Mouse (Mus musculus): ENCODE results near the gene Mtrex.

The Mtrex gene

GRCm38 (mm10) chr13:112825479-112825878 lies 101.7 kb downstream of the Mtrex start:
- no peak for DNase-seq (ENCODE audit: low spot score in 2 of 2)

GRCm38 (mm10) chr13:112823911-112824648 lies 103.1 kb downstream of the Mtrex start:
- DNase-seq (ENCODE audit: low spot score in 2 of 2): no peak

- DNase-seq (ENCODE audit: low spot score in 2 of 2): no peak
These were observed 103.8 kb downstream of the Mtrex start for GRCm38 (mm10) chr13:112823236-112823910.

GRCm38 (mm10) chr13:112822413-112822812 lies 104.8 kb downstream of the Mtrex start:
- DNase-seq (ENCODE audit: low spot score in 2 of 2): no peak

GRCm38 (mm10) chr13:112818125-112818524 lies 109.1 kb downstream of the Mtrex start:
- DNase-seq (ENCODE audit: low spot score in 2 of 2): no peak

All from frontal cortex, postnatal 14 days (tissue).